Mouse (Mus musculus) NIH3T3 (cell line): Measurements from ENCODE around the gene Cdh6.

Experiments
- DNase-seq: peaks from one replicate; pipeline ENCODE4 v3.0.0-alpha.2; 2012; ENCODE audit warnings: low read depth

Cdh6 gene

GRCm38 (mm10) chr15:13173071-13173778 is at the start of gene Cdh6:
Gene Cdh6, minus strand, starts transcription at chr15:13173675.
- DNase-seq = no peak

GRCm38 (mm10) chr15:13219727-13220454 is 46.4 kb upstream of the Cdh6 start:
- no peak for DNase-seq

GRCm38 (mm10) chr15:13217800-13218199 is 44.3 kb upstream of the Cdh6 start:
- no peak for DNase-seq

- DNase-seq = no peak
These were observed 43.7 kb upstream of the Cdh6 start for GRCm38 (mm10) chr15:13217161-13217560.

- no peak for DNase-seq
These were observed 39.5 kb upstream of the Cdh6 start for GRCm38 (mm10) chr15:13212956-13213355.

GRCm38 (mm10) chr15:13212027-13212685 is 38.7 kb upstream of the Cdh6 start:
- no peak for DNase-seq

- DNase-seq = no peak
These were observed 36.7 kb upstream of the Cdh6 start for GRCm38 (mm10) chr15:13210186-13210585.

- no peak for DNase-seq
These were observed 35.2 kb upstream of the Cdh6 start for GRCm38 (mm10) chr15:13208716-13209115.

GRCm38 (mm10) chr15:13196237-13196636 is 22.8 kb upstream of the Cdh6 start:
- DNase-seq = no peak

GRCm38 (mm10) chr15:13194048-13194447 is 20.6 kb upstream of the Cdh6 start:
- DNase-seq = no peak

GRCm38 (mm10) chr15:13193076-13193475 is 19.6 kb upstream of the Cdh6 start:
- peak; percentile 5 for DNase-seq

- DNase-seq = no peak
These were observed 10.2 kb upstream of the Cdh6 start for GRCm38 (mm10) chr15:13183661-13184060.

GRCm38 (mm10) chr15:13181430-13181829 is 8.0 kb upstream of the Cdh6 start:
- DNase-seq = no peak

GRCm38 (mm10) chr15:13181014-13181413 is 7.5 kb upstream of the Cdh6 start:
- DNase-seq = peak; percentile 35

- no peak for DNase-seq
These were observed 2.5 kb upstream of the Cdh6 start for GRCm38 (mm10) chr15:13175978-13176377.

- DNase-seq = no peak
These were observed 1.1 kb upstream of the Cdh6 start for GRCm38 (mm10) chr15:13174618-13174980.

GRCm38 (mm10) chr15:13173840-13174617 is 554 bp upstream of the Cdh6 start:
- DNase-seq = no peak

GRCm38 (mm10) chr15:13172365-13173070 is 957 bp downstream of the Cdh6 start:
- peak; percentile 5 for DNase-seq

- DNase-seq = peak; percentile 8
These were observed 1.8 kb downstream of the Cdh6 start for GRCm38 (mm10) chr15:13171486-13172364.

GRCm38 (mm10) chr15:13165094-13165885 is 8.2 kb downstream of the Cdh6 start:
- no peak for DNase-seq
